Mouse (Mus musculus): Measurements from ENCODE around the gene Egr2. TPM values are rescaled to one million over a fixed set of nuclear protein-coding genes. Genes with fewer than 3 reads are reported as not detected.

Gene Egr2
- polyA plus RNA-seq (2012; fragmentation: generic; extraction: Trizol): 4.2 TPM
- long read RNA-seq, experiment 1, transcript Egr2-201 (2 exons, 2,965 nt): major isoform, 5 of 9 reads
- long read RNA-seq, experiment 1, partial matches to known transcripts: 0 of 9 reads
- long read RNA-seq, experiment 1, other reads (novel, unspliced or antisense): 3 of 9 reads
- long read RNA-seq, experiment 2, transcript Egr2-201 (2 exons, 2,965 nt): major isoform, 15 of 21 reads
- long read RNA-seq, experiment 2, partial matches to known transcripts: 4 of 21 reads
- long read RNA-seq, experiment 2, other reads (novel, unspliced or antisense): 0 of 21 reads

DNA sequence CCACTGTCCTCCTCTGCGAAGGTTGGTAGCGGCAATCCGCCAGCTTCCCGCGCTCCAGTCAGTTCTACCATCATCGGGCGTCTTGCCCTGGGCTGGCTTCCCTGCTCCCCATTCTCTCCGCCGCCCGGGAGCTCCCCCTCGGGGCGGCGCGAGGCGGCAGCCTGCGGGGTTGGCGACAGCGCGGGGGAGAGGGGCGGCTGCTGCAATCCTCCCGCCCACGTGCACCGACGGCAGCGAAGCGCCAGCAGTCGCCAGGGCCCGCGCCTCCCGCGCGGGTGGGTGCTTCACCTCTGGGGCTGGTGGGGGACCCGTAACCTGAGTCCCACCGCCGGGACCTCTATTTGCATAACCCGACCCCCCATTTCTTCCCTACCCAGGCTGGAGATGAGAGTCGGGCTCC lies at the start of gene Egr2:
TSS of gene Egr2 (plus strand) at position 220 of the 400 bp plus-strand sequence.
- no peaks in the 10 kb centered on the region for H3K27me3 ChIP-seq (ENCODE audit: control insufficient read depth, insufficient read depth, insufficient read length)
- no peaks in the 10 kb centered on the region for H3K36me3 ChIP-seq (ENCODE audit: control insufficient read depth, insufficient read depth)
- peak within 1 kb of the TSS; percentile 47 for H3K4me3 ChIP-seq (ENCODE audit: insufficient read depth, poor library complexity, severe bottlenecking)
- H3ac ChIP-seq (ENCODE audit: control insufficient read depth, insufficient read length, low read depth): peak within 1 kb of the TSS; percentile 48
- H3K79me2 ChIP-seq (ENCODE audit: control insufficient read depth, insufficient read depth): no peaks in the 10 kb centered on the region
- TF ChIP-seq FOSL1 (IDR thresholded peaks at IDR 0.05; ENCODE audit: insufficient read depth, low read length, poor library complexity, severe bottlenecking) (no peak), MYOG (IDR thresholded peaks at IDR 0.05; ENCODE audit: control insufficient read depth, extremely low read depth, insufficient read length) (no peak), CTCF (IDR thresholded peaks at IDR 0.05; ENCODE audit: control insufficient read depth, insufficient read depth, insufficient read length) (no peak), CEBPB (IDR thresholded peaks at IDR 0.05; ENCODE audit: low read depth) (no peak), MYOD1 (IDR thresholded peaks at IDR 0.05; ENCODE audit: control insufficient read depth, insufficient read length, low read depth) (no peak)
- no peaks in the 10 kb centered on the region for H3K79me3 ChIP-seq (ENCODE audit: low read depth)

DNA sequence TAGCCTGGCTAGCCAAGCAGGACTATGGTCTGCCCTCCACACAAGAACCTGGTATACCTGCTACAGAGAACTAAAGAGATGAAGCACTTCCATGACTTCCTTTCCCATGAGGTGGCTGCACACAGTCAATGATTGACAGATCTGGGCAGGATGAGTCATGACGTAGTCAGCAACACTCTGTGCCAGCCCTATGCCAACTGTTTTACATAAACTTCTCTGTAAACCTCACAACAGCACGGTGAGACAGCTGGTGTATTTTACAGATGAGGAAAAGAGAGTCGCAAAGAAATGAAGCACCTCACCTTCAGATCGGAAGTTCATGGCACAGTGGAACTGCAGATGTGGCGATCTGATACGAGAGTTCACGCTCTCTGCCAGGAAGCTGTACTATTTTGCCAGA lies 47.8 kb upstream of the Egr2 start:
- Histone ChIP-seq H3K79me2 (ENCODE audit: control insufficient read depth, insufficient read depth) (no peaks in the 10 kb centered on the region), H3K79me3 (ENCODE audit: low read depth) (no peaks in the 10 kb centered on the region), H3ac (ENCODE audit: control insufficient read depth, insufficient read length, low read depth) (no peak overlapping the region), H3K4me3 (ENCODE audit: insufficient read depth, poor library complexity, severe bottlenecking) (no peak overlapping the region), H3K27me3 (ENCODE audit: control insufficient read depth, insufficient read depth, insufficient read length) (no peaks in the 10 kb centered on the region), H3K36me3 (ENCODE audit: control insufficient read depth, insufficient read depth) (no peaks in the 10 kb centered on the region)
- TF ChIP-seq FOSL1 (IDR thresholded peaks at IDR 0.05; ENCODE audit: insufficient read depth, low read length, poor library complexity, severe bottlenecking): peak; percentile 85
- no peak for TF ChIP-seq MAX (IDR thresholded peaks at IDR 0.05)
- TF ChIP-seq CTCF (IDR thresholded peaks at IDR 0.05; ENCODE audit: control insufficient read depth, insufficient read depth, insufficient read length): no peak
- TF ChIP-seq MYOG (IDR thresholded peaks at IDR 0.05; ENCODE audit: control insufficient read depth, extremely low read depth, insufficient read length): no peak
- TF ChIP-seq CEBPB (IDR thresholded peaks at IDR 0.05; ENCODE audit: low read depth): no peak
- TF ChIP-seq MYOD1 (IDR thresholded peaks at IDR 0.05; ENCODE audit: control insufficient read depth, insufficient read length, low read depth): peak; percentile 77

DNA sequence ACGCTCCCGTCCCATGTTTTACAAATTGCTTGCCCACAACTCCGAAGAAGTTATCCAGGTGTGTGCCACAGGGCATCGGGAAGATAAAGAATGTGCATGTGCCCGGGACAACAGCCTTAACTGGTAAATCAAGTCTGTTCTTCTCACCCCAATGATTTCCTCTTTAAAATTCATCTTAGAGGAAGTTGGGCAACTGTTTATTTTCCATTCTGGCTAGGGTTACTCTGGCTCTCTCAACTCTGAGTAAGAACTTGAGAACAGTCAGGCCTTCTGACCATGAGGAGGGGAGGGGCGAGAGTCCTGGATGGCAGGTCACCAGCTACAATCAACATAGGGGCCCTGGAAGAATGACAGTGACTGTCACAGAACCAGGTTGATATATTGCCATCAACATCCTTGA lies 45.4 kb upstream of the Egr2 start:
- H3K27me3 ChIP-seq (ENCODE audit: control insufficient read depth, insufficient read depth, insufficient read length): no peaks in the 10 kb centered on the region
- no peak overlapping the region for H3K4me3 ChIP-seq (ENCODE audit: insufficient read depth, poor library complexity, severe bottlenecking)
- no peak overlapping the region for H3ac ChIP-seq (ENCODE audit: control insufficient read depth, insufficient read length, low read depth)
- no peaks in the 10 kb centered on the region for H3K36me3 ChIP-seq (ENCODE audit: control insufficient read depth, insufficient read depth)
- no peaks in the 10 kb centered on the region for H3K79me3 ChIP-seq (ENCODE audit: low read depth)
- TF ChIP-seq CTCF (IDR thresholded peaks at IDR 0.05; ENCODE audit: control insufficient read depth, insufficient read depth, insufficient read length) (no peak), USF1 (IDR thresholded peaks at IDR 0.05; ENCODE audit: low read depth) (no peak), CEBPB (IDR thresholded peaks at IDR 0.05; ENCODE audit: low read depth) (no peak), FOSL1 (IDR thresholded peaks at IDR 0.05; ENCODE audit: insufficient read depth, low read length, poor library complexity, severe bottlenecking) (no peak), MYOG (IDR thresholded peaks at IDR 0.05; ENCODE audit: control insufficient read depth, extremely low read depth, insufficient read length) (no peak), MAX (IDR thresholded peaks at IDR 0.05) (no peak), MYOD1 (IDR thresholded peaks at IDR 0.05; ENCODE audit: control insufficient read depth, insufficient read length, low read depth) (no peak)
- no peaks in the 10 kb centered on the region for H3K79me2 ChIP-seq (ENCODE audit: control insufficient read depth, insufficient read depth)

DNA sequence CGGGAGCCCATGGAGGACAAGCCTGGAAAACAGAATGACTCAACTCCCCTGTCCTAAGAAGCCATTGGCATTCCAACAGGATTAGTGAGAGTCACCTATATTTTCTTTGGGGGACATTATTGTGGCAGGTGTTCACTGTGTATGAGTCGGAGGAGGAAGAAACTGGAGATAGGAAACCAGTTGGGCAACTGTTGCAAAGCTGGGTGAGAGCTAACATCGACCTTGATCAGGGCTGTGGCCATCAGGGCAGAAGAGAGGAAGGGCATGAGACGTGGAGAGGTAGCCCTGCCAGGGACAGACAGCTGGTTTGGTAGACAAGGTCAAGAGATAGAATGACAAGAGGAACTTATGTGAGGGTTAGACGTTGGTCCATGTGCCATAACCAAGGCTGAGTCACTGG lies 44.6 kb upstream of the Egr2 start:
- Histone ChIP-seq H3K36me3 (ENCODE audit: control insufficient read depth, insufficient read depth) (no peaks in the 10 kb centered on the region), H3K79me3 (ENCODE audit: low read depth) (no peaks in the 10 kb centered on the region), H3K27me3 (ENCODE audit: control insufficient read depth, insufficient read depth, insufficient read length) (no peaks in the 10 kb centered on the region), H3ac (ENCODE audit: control insufficient read depth, insufficient read length, low read depth) (no peak overlapping the region), H3K79me2 (ENCODE audit: control insufficient read depth, insufficient read depth) (no peaks in the 10 kb centered on the region), H3K4me3 (ENCODE audit: insufficient read depth, poor library complexity, severe bottlenecking) (no peak overlapping the region)
- TF ChIP-seq CTCF (IDR thresholded peaks at IDR 0.05; ENCODE audit: control insufficient read depth, insufficient read depth, insufficient read length): no peak
- TF ChIP-seq CEBPB (IDR thresholded peaks at IDR 0.05; ENCODE audit: low read depth): no peak
- peak; percentile 42 for TF ChIP-seq MYOD1 (IDR thresholded peaks at IDR 0.05; ENCODE audit: control insufficient read depth, insufficient read length, low read depth)
- no peak for TF ChIP-seq USF1 (IDR thresholded peaks at IDR 0.05; ENCODE audit: low read depth)
- no peak for TF ChIP-seq MYOG (IDR thresholded peaks at IDR 0.05; ENCODE audit: control insufficient read depth, extremely low read depth, insufficient read length)
- no peak for TF ChIP-seq MAX (IDR thresholded peaks at IDR 0.05)

DNA sequence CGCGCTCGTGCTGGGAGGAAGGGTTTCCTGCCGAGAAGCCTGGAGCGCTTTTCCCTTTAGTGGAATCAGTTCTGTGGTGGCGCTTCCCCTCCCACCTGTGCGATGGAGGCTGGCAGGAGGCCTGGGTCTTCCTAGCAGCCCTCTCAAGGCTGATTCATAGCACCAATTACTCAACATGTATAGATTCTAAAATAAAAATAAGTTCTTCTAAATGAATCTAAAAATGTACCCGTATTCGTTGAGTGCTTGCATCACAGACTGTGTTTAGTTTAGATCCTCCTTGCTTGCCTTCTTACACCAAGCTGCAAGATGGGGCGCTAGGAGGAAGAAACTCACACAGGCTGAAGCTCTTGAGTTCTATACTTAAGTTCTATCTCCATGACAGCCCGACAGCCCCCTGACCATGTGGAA lies 43.1 kb upstream of the Egr2 start:
- no peak overlapping the region for H3ac ChIP-seq (ENCODE audit: control insufficient read depth, insufficient read length, low read depth)
- no peaks in the 10 kb centered on the region for H3K79me2 ChIP-seq (ENCODE audit: control insufficient read depth, insufficient read depth)
- TF ChIP-seq USF1 (IDR thresholded peaks at IDR 0.05; ENCODE audit: low read depth) (no peak), MAX (IDR thresholded peaks at IDR 0.05) (no peak), FOSL1 (IDR thresholded peaks at IDR 0.05; ENCODE audit: insufficient read depth, low read length, poor library complexity, severe bottlenecking) (no peak), CEBPB (IDR thresholded peaks at IDR 0.05; ENCODE audit: low read depth) (no peak), MYOD1 (IDR thresholded peaks at IDR 0.05; ENCODE audit: control insufficient read depth, insufficient read length, low read depth) (no peak), CTCF (IDR thresholded peaks at IDR 0.05; ENCODE audit: control insufficient read depth, insufficient read depth, insufficient read length) (no peak), MYOG (IDR thresholded peaks at IDR 0.05; ENCODE audit: control insufficient read depth, extremely low read depth, insufficient read length) (no peak)
- no peak overlapping the region for H3K4me3 ChIP-seq (ENCODE audit: insufficient read depth, poor library complexity, severe bottlenecking)
- H3K27me3 ChIP-seq (ENCODE audit: control insufficient read depth, insufficient read depth, insufficient read length): no peaks in the 10 kb centered on the region
- no peaks in the 10 kb centered on the region for H3K36me3 ChIP-seq (ENCODE audit: control insufficient read depth, insufficient read depth)
- no peaks in the 10 kb centered on the region for H3K79me3 ChIP-seq (ENCODE audit: low read depth)
